Comparison of ENCODE assay signal across 9 mouse cellular contexts in the genomic region with DNA sequence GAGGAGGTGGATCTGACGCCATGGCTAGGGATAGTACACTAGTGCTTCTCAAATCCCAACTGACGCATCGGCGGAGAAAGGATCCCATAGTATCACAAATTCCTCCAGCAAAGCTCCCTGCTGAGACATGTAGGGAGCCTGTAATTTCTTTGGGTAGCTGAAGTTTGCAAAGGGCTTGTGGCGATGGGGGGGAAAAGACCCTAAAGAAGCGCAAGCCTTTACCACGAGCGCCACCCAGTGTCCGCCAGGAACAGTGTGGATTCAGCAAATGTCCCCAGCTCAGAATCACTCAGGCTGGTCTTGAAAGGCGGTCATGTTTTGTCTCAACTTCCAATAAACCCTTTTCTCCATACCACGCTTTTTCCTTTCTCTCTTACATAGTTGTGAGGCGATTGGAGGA. TPM values are rescaled to one million over a fixed set of nuclear protein-coding genes. Genes with fewer than 3 reads are reported as not detected.
DNase-seq lines count a peak whose midpoint lies in the region; ATAC-seq and TF ChIP-seq lines count a peak whose summit lies in the region.
"Had no signal": no experiment of that assay in that cellular context is flagged by ENCODE, and none has a peak within 500 bp of the region (broad histone marks: within the 10 kb centered on the region; RNA-seq: fewer than 3 reads in every experiment).

No protein-coding gene starts in this region.

- no peaks in the 10 kb centered on the region for H3K36me3 ChIP-seq in heart, adult 2 months (ENCODE audit: control insufficient read depth, insufficient read depth, low read length)
- no peaks in the 10 kb centered on the region for H3K36me3 ChIP-seq in C2C12 (ENCODE audit: control insufficient read depth, insufficient read depth)
- no peaks in the 10 kb centered on the region for H3K36me3 ChIP-seq in heart, embryonic 15.5 days
- H3K36me3 ChIP-seq in limb, embryonic 14.5 days (ENCODE audit: control insufficient read depth, insufficient read depth, low read length), result no peaks in the 10 kb centered on the region
- H3K36me3 ChIP-seq: liver, embryonic 15.5 days had no signal

- H3ac ChIP-seq in C2C12 (ENCODE audit: control insufficient read depth, insufficient read length, low read depth), result no peak overlapping the region

- TF ChIP-seq CTCF in heart, adult 2 months (IDR thresholded peaks at IDR 0.05), result peak; percentile 81
- TF ChIP-seq CTCF in C2C12 (IDR thresholded peaks at IDR 0.05; ENCODE audit: control insufficient read depth, insufficient read depth, insufficient read length), result peak; percentile 53
- peak; percentile 31 for TF ChIP-seq CTCF in bone marrow, adult 2 months (IDR thresholded peaks at IDR 0.05; ENCODE audit: control insufficient read depth, insufficient read depth, low read length)
- TF ChIP-seq CTCF in olfactory bulb, adult 2 months (IDR thresholded peaks at IDR 0.05; ENCODE audit: insufficient read depth, low read depth, low read length), result peak; percentile 94

- intact Hi-C loops in heart, adult 2 months (cut with DNase I), result loop anchor here (1.0 to 10.0 kb wide), 5 partner anchors 423 to 1030 kb away; no protein-coding TSS in a partner anchor

- no peak overlapping the region for H3K4me3 ChIP-seq in heart, adult 2 months
- H3K4me3 ChIP-seq in C2C12 (ENCODE audit: insufficient read depth, poor library complexity, severe bottlenecking), result no peak overlapping the region
- no peak overlapping the region for H3K4me3 ChIP-seq in bone marrow, adult 2 months (replicated peaks; ENCODE audit: control insufficient read depth, low read depth, low read length)
- H3K4me3 ChIP-seq in heart, embryonic 15.5 days, result no peak overlapping the region
- no peak overlapping the region for H3K4me3 ChIP-seq in limb, embryonic 14.5 days (replicated peaks; ENCODE audit: low read length)
- H3K4me3 ChIP-seq in olfactory bulb, adult 2 months (ENCODE audit: insufficient read depth, low read depth, low read length), result no peak overlapping the region
- H3K4me3 ChIP-seq: liver, embryonic 15.5 days had no signal

- no peak overlapping the region for H3K27ac ChIP-seq in heart, adult 2 months
- no peak overlapping the region for H3K27ac ChIP-seq in bone marrow, adult 2 months (ENCODE audit: control insufficient read depth, insufficient read depth, low read depth, low read length, poor library complexity)
- H3K27ac ChIP-seq in heart, embryonic 15.5 days, result no peak overlapping the region
- H3K27ac ChIP-seq in limb, embryonic 14.5 days (replicated peaks; ENCODE audit: low read depth, low read length), result no peak overlapping the region
- H3K27ac ChIP-seq in olfactory bulb, adult 2 months (ENCODE audit: insufficient read depth, low read depth, low read length), result no peak overlapping the region
- H3K27ac ChIP-seq: liver, embryonic 15.5 days had no signal

- no peak overlapping the region for H3K9ac ChIP-seq in heart, adult 2 months (ENCODE audit: low read depth, low read length)
- H3K9ac ChIP-seq in heart, embryonic 15.5 days, result no peak overlapping the region
- H3K9ac ChIP-seq in limb, embryonic 14.5 days (ENCODE audit: low read depth, low read length, severe bottlenecking), result no peak overlapping the region
- H3K9ac ChIP-seq: liver, embryonic 15.5 days had no signal

- H3K27me3 ChIP-seq in heart, adult 2 months (ENCODE audit: control insufficient read depth, insufficient read depth, low read length), result peaks cover 12% of the 10 kb centered on the region
- H3K27me3 ChIP-seq in C2C12 (ENCODE audit: control insufficient read depth, insufficient read depth, insufficient read length), result peaks cover 35% of the 10 kb centered on the region
- H3K27me3 ChIP-seq in heart, embryonic 15.5 days, result peaks cover 76% of the 10 kb centered on the region
- peaks cover 10% of the 10 kb centered on the region; the same call in 1 of the 2 replicates for H3K27me3 ChIP-seq in limb, embryonic 14.5 days (ENCODE audit: control insufficient read depth, insufficient read depth, low read length)

- H3K79me2 ChIP-seq in heart, adult 2 months (replicated peaks; ENCODE audit: control insufficient read depth, insufficient read depth, low read length), result no peaks in the 10 kb centered on the region
- no peaks in the 10 kb centered on the region for H3K79me2 ChIP-seq in C2C12 (ENCODE audit: control insufficient read depth, insufficient read depth)

- WGBS in heart, adult 2 months, result 13% methylated on average over 12 of the region's 12 CpGs
- 14% methylated on average over 12 of the region's 12 CpGs for WGBS in bone marrow, adult 2 months
- WGBS in heart, embryonic 15.5 days, result 6% methylated on average over 12 of the region's 12 CpGs
- WGBS in limb, embryonic 14.5 days, result 2% methylated on average over 12 of the region's 12 CpGs
- WGBS in olfactory bulb, adult 2 months, result 3% methylated on average over 12 of the region's 12 CpGs

- no peaks in the 10 kb centered on the region for H3K9me3 ChIP-seq in heart, embryonic 15.5 days (replicated peaks)
- H3K9me3 ChIP-seq in limb, embryonic 14.5 days (ENCODE audit: control insufficient read depth, low read length), result no peaks in the 10 kb centered on the region
- H3K9me3 ChIP-seq: liver, embryonic 15.5 days had no signal

- DNase-seq in heart, adult 2 months, result peak in 1 of 2 experiments; percentile 66
- DNase-seq in heart, adult 8-10 months (ENCODE audit: low spot score), result no peak
- peak; percentile 74 for DNase-seq in limb, embryonic 14.5 days (ENCODE audit: low spot score)

- no peak for TF ChIP-seq EP300 in heart, adult 2 months (IDR thresholded peaks at IDR 0.05; ENCODE audit: insufficient read depth, low read depth, low read length)

- no peak for ATAC-seq in heart, embryonic 15.5 days (replicated peaks; ENCODE audit: insufficient number of reproducible peaks, insufficient read depth, low FRiP score, low read depth)
- peak; percentile 44; the same call in 1 of the 2 replicates for ATAC-seq in limb, embryonic 14.5 days (ENCODE audit: low FRiP score, low read depth)
- no peak for ATAC-seq in erythroid progenitor cell, adult 5-6 weeks (replicated peaks; ENCODE audit: low FRiP score, poor library complexity, severe bottlenecking)

- no peaks in the 10 kb centered on the region for H3K79me3 ChIP-seq in C2C12 (ENCODE audit: low read depth)

- peak overlapping the region; percentile 27; the same call in 1 of the 2 replicates for H3K4me2 ChIP-seq in heart, embryonic 15.5 days
- H3K4me2 ChIP-seq in limb, embryonic 14.5 days (replicated peaks; ENCODE audit: low read depth, low read length, severe bottlenecking), result no peak overlapping the region
- H3K4me2 ChIP-seq: liver, embryonic 15.5 days had no signal

- no peak for TF ChIP-seq POLR2A in heart, adult 2 months (IDR thresholded peaks at IDR 0.05; ENCODE audit: insufficient read depth, low read depth, low read length)
- no peak for TF ChIP-seq POLR2A in bone marrow, adult 2 months (IDR thresholded peaks at IDR 0.05; ENCODE audit: borderline replicate concordance, control insufficient read depth, low read depth, low read length)
- TF ChIP-seq POLR2A in limb, embryonic 14.5 days (IDR thresholded peaks at IDR 0.05; ENCODE audit: borderline replicate concordance, extremely low read depth, insufficient read depth, insufficient read length), result no peak
- no peak for TF ChIP-seq POLR2A in olfactory bulb, adult 2 months (IDR thresholded peaks at IDR 0.05; ENCODE audit: insufficient read depth, low read depth, low read length)

- no peaks in the 10 kb centered on the region for H3K4me1 ChIP-seq in heart, adult 2 months (ENCODE audit: control insufficient read depth, insufficient read depth, low read length)
- H3K4me1 ChIP-seq in bone marrow, adult 2 months (ENCODE audit: control insufficient read depth, insufficient read depth, low read length), result no peaks in the 10 kb centered on the region
- peaks cover 20% of the 10 kb centered on the region for H3K4me1 ChIP-seq in heart, embryonic 15.5 days (replicated peaks)
- peaks cover 2% of the 10 kb centered on the region; the same call in 1 of the 2 replicates for H3K4me1 ChIP-seq in limb, embryonic 14.5 days (ENCODE audit: control insufficient read depth, insufficient read depth, low read length)
- peaks cover 7% of the 10 kb centered on the region; the same call in 1 of the 2 replicates for H3K4me1 ChIP-seq in olfactory bulb, adult 2 months (ENCODE audit: control insufficient read depth, insufficient read depth, low read length)
- H3K4me1 ChIP-seq: liver, embryonic 15.5 days had no signal

TF ChIP-seq in C2C12, 6 proteins besides CTCF, POLR2A, EP300 and RAD21 (continues in another document):
- TF ChIP-seq FOSL1 (IDR thresholded peaks at IDR 0.05; ENCODE audit: insufficient read depth, low read length, poor library complexity, severe bottlenecking), result no peak
- no peak for TF ChIP-seq MAX (IDR thresholded peaks at IDR 0.05)
- no peak for TF ChIP-seq CEBPB (IDR thresholded peaks at IDR 0.05; ENCODE audit: low read depth)

RNA-seq across cellular contexts. Expression of a gene that starts 3.0 kb away (rescaled TPM):
- total RNA-seq in heart, adult 2 months (2021), result under 1 TPM in 1 of 2 experiments, not detected in 1; 0.34 TPM
- 0.14 TPM in 1 of 2 replicates, not detected in the other for polyA plus RNA-seq in heart, adult 2 months (2012; rRNA removed)
- under 1 TPM; 0.22 to 0.84 (median 0.31) TPM for total RNA-seq in heart, adult 8-10 months (2022)
- polyA plus RNA-seq in C2C12 (2012; fragmentation: generic; extraction: Trizol), result not detected
- 1.8 and 2.8 TPM in 2 replicates for polyA plus RNA-seq in bone marrow, adult 2 months (2011; ENCODE audit: insufficient read depth, insufficient read length, low replicate concordance, missing spikeins)
- 1.0 and 1.3 TPM in 2 replicates for polyA plus RNA-seq in heart, embryonic 15.5 days (2015; fragmentation: Nextera tagmentation; extraction: Ambion mirVana)
- 18.8 and 20.8 TPM in 2 replicates for polyA plus RNA-seq in limb, embryonic 14.5 days (2012; rRNA removed)
- polyA plus RNA-seq in limb, embryonic 14.5 days (2014; fragmentation: Nextera tagmentation; extraction: Ambion mirVana), result 35.1 and 35.7 TPM in 2 replicates
- polyA plus RNA-seq in olfactory bulb, adult 2 months (2012; ENCODE audit: insufficient read depth, insufficient read length, low replicate concordance, missing spikeins), result not detected in 2 replicates
- not detected in 2 replicates for total RNA-seq in erythroid progenitor cell, adult 5-6 weeks (2015; ENCODE audit: low replicate concordance)
- 0.64 TPM in 1 of 2 replicates, not detected in the other for total RNA-seq in erythroid progenitor cell, adult 5-6 weeks (2017; ENCODE audit: low replicate concordance)
- polyA plus RNA-seq: liver, embryonic 15.5 days had no signal

RNA-seq across cellular contexts. Expression of a gene that starts 21.8 kb away (rescaled TPM):
- not detected for total RNA-seq in heart, adult 2 months (2021)
- polyA plus RNA-seq in heart, adult 2 months (2012; rRNA removed), result not detected in 2 replicates
- total RNA-seq in heart, adult 8-10 months (2022), result not detected
- not detected for polyA plus RNA-seq in C2C12 (2012; fragmentation: generic; extraction: Trizol)
- 1.9 and 6.4 TPM in 2 replicates for polyA plus RNA-seq in bone marrow, adult 2 months (2011; ENCODE audit: insufficient read depth, insufficient read length, low replicate concordance, missing spikeins)
- polyA plus RNA-seq in heart, embryonic 15.5 days (2015; fragmentation: Nextera tagmentation; extraction: Ambion mirVana), result 0.19 TPM in 1 of 2 replicates, not detected in the other
- 6.8 and 7.4 TPM in 2 replicates for polyA plus RNA-seq in limb, embryonic 14.5 days (2012; rRNA removed)
- polyA plus RNA-seq in limb, embryonic 14.5 days (2014; fragmentation: Nextera tagmentation; extraction: Ambion mirVana), result 1.00 and 1.8 TPM in 2 replicates
- polyA plus RNA-seq in olfactory bulb, adult 2 months (2012; ENCODE audit: insufficient read depth, insufficient read length, low replicate concordance, missing spikeins), result not detected in 2 replicates
- not detected in 2 replicates for total RNA-seq in erythroid progenitor cell, adult 5-6 weeks (2015; ENCODE audit: low replicate concordance)
- not detected in 2 replicates for total RNA-seq in erythroid progenitor cell, adult 5-6 weeks (2017; ENCODE audit: low replicate concordance)
- polyA plus RNA-seq: liver, embryonic 15.5 days had no signal

Comparison
In these comparisons a context has a peak if more than half of its experiments do, and no peak if none do; other contexts are left out.
1. CTCF ChIP-seq: peak in every context shown above with its lines; median percentile 94 in olfactory bulb, adult 2 months; 81 in heart, adult 2 months; 53 in C2C12; 31 in bone marrow, adult 2 months.